Mouse (Mus musculus) bone marrow macrophage, adult 2 months (primary cell): Measurements from ENCODE around the gene Pcdh8.

Source experiments
- CTCF ChIP-seq: IDR thresholded peaks from 2 replicates; pipeline ENCODE4 v1.5.1; 2012; ENCODE audit warnings: low read depth, mild to moderate bottlenecking, low read length, moderate library complexity
- POLR2A ChIP-seq: IDR thresholded peaks from 2 replicates; pipeline ENCODE4 v1.6.1; 2012; ENCODE audit warnings: mild to moderate bottlenecking, low read depth, low read length, borderline replicate concordance

- no peak for TF ChIP-seq POLR2A
- TF ChIP-seq CTCF = no peak
These were observed 30.6 kb downstream of the Pcdh8 start for GRCm38 (mm10) chr14:79740515-79740914.
